In genomic region chrX:53039651-53040050, GRCm38 (mm10) we compare ENCODE assay signal across 20 mouse cellular contexts. TPM values are rescaled to one million over a fixed set of nuclear protein-coding genes. Genes with fewer than 3 reads are reported as not detected.
DNase-seq lines count a peak whose midpoint lies in the region; ATAC-seq and TF ChIP-seq lines count a peak whose summit lies in the region.
"Had no signal": no experiment of that assay in that cellular context is flagged by ENCODE, and none has a peak within 500 bp of the region (broad histone marks: within the 10 kb centered on the region; RNA-seq: fewer than 3 reads in every experiment).

No protein-coding gene starts in this region.

- no peak overlapping the region for H3K4me2 ChIP-seq in kidney, postnatal 0 days (ENCODE audit: low read length)
- H3K4me2 ChIP-seq in limb, embryonic 11.5 days (ENCODE audit: low read depth, severe bottlenecking), result no peak overlapping the region
- H3K4me2 ChIP-seq: heart, embryonic 15.5 days; liver, embryonic 12.5 days; lung, embryonic 15.5 days; midbrain, embryonic 12.5 days had no signal

- H3K27me3 ChIP-seq in heart, embryonic 10.5 days (ENCODE audit: insufficient read depth, poor library complexity, severe bottlenecking), result no peaks in the 10 kb centered on the region
- no peaks in the 10 kb centered on the region for H3K27me3 ChIP-seq in kidney, postnatal 0 days (ENCODE audit: insufficient read depth, low read length)
- no peaks in the 10 kb centered on the region for H3K27me3 ChIP-seq in embryonic facial prominence, embryonic 10.5 days (replicated peaks; ENCODE audit: low read depth, poor library complexity, severe bottlenecking)
- no peaks in the 10 kb centered on the region for H3K27me3 ChIP-seq in limb, embryonic 11.5 days (ENCODE audit: control insufficient read depth, insufficient read depth, low read length)
- H3K27me3 ChIP-seq: heart, embryonic 15.5 days; liver, embryonic 12.5 days; lung, embryonic 15.5 days; midbrain, embryonic 12.5 days had no signal

- H3K9ac ChIP-seq in kidney, postnatal 0 days (ENCODE audit: low read depth, low read length), result no peak overlapping the region
- no peak overlapping the region for H3K9ac ChIP-seq in limb, embryonic 11.5 days (ENCODE audit: low read length)
- H3K9ac ChIP-seq: forebrain, postnatal 0 days; heart, embryonic 15.5 days; liver, embryonic 12.5 days; lung, embryonic 15.5 days; midbrain, embryonic 12.5 days had no signal

- ATAC-seq in kidney, postnatal 0 days (replicated peaks; ENCODE audit: low FRiP score, low read depth), result peak; percentile 59; the same call in 1 of the 2 replicates
- ATAC-seq in limb, embryonic 11.5 days (ENCODE audit: insufficient number of reproducible peaks, low FRiP score, low TSS enrichment, low read depth), result no peak
- ATAC-seq: forebrain, postnatal 0 days; hindbrain, embryonic 16.5 days; intestine, postnatal 0 days; liver, embryonic 12.5 days had no signal

- H3K36me3 ChIP-seq in heart, embryonic 10.5 days, result no peaks in the 10 kb centered on the region
- no peaks in the 10 kb centered on the region for H3K36me3 ChIP-seq in kidney, postnatal 0 days (ENCODE audit: insufficient read depth, low read length)
- H3K36me3 ChIP-seq in embryonic facial prominence, embryonic 10.5 days (replicated peaks), result no peaks in the 10 kb centered on the region
- no peaks in the 10 kb centered on the region for H3K36me3 ChIP-seq in limb, embryonic 11.5 days (ENCODE audit: control insufficient read depth, insufficient read depth, low read length)
- H3K36me3 ChIP-seq: forebrain, embryonic 10.5 days; heart, embryonic 15.5 days; liver, embryonic 12.5 days; lung, embryonic 15.5 days; midbrain, embryonic 12.5 days had no signal

- no peak overlapping the region for H3K4me3 ChIP-seq in heart, embryonic 10.5 days
- H3K4me3 ChIP-seq in kidney, postnatal 0 days (replicated peaks; ENCODE audit: low read depth, low read length), result no peak overlapping the region
- no peak overlapping the region for H3K4me3 ChIP-seq in embryonic facial prominence, embryonic 10.5 days
- H3K4me3 ChIP-seq in limb, embryonic 11.5 days (ENCODE audit: low read depth, low read length), result no peak overlapping the region
- H3K4me3 ChIP-seq: forebrain, embryonic 10.5 days; gastrocnemius, adult 2 months; heart, embryonic 15.5 days; left cerebral cortex, adult 2 months; liver, embryonic 12.5 days; lung, embryonic 15.5 days; midbrain, embryonic 12.5 days had no signal

- 0 out of 2 replicates have a peak overlapping the region, but pooled peaks have one; percentile 25 for H3K27ac ChIP-seq in heart, embryonic 10.5 days
- peak overlapping the region; percentile 57 for H3K27ac ChIP-seq in kidney, postnatal 0 days
- H3K27ac ChIP-seq in embryonic facial prominence, embryonic 10.5 days (replicated peaks), result peak overlapping the region; percentile 35; the same call in 1 of the 2 replicates
- H3K27ac ChIP-seq in limb, embryonic 11.5 days (replicated peaks; ENCODE audit: low read depth, low read length), result peak overlapping the region; percentile 51; the same call in 1 of the 2 replicates
- H3K27ac ChIP-seq: forebrain, embryonic 10.5 days; gastrocnemius, adult 2 months; heart, embryonic 15.5 days; left cerebral cortex, adult 2 months; liver, embryonic 12.5 days; lung, embryonic 15.5 days; midbrain, embryonic 12.5 days had no signal

- no peak for TF ChIP-seq CTCF in kidney, postnatal 0 days (IDR thresholded peaks at IDR 0.05; ENCODE audit: low read depth)

- 49% methylated on average over 5 of the region's 5 CpGs for WGBS in heart, embryonic 10.5 days
- 37% methylated on average over 5 of the region's 5 CpGs for WGBS in kidney, postnatal 0 days
- WGBS in embryonic facial prominence, embryonic 10.5 days, result 31% methylated on average over 5 of the region's 5 CpGs
- 35% methylated on average over 5 of the region's 5 CpGs for WGBS in limb, embryonic 11.5 days

- 0 out of 2 replicates have a peak, but pooled peaks cover 11% of the 10 kb centered on the region for H3K4me1 ChIP-seq in heart, embryonic 10.5 days
- H3K4me1 ChIP-seq in kidney, postnatal 0 days (replicated peaks; ENCODE audit: insufficient read depth, low read length), result no peaks in the 10 kb centered on the region
- H3K4me1 ChIP-seq in embryonic facial prominence, embryonic 10.5 days, result peaks cover 12% of the 10 kb centered on the region
- H3K4me1 ChIP-seq in limb, embryonic 11.5 days (ENCODE audit: control insufficient read depth, insufficient read depth, low read length), result no peaks in the 10 kb centered on the region
- H3K4me1 ChIP-seq: midbrain, embryonic 12.5 days had no signal

- H3K9me3 ChIP-seq in heart, embryonic 10.5 days, result no peaks in the 10 kb centered on the region
- no peaks in the 10 kb centered on the region for H3K9me3 ChIP-seq in kidney, postnatal 0 days (replicated peaks; ENCODE audit: low read length)
- H3K9me3 ChIP-seq in embryonic facial prominence, embryonic 10.5 days, result no peaks in the 10 kb centered on the region
- H3K9me3 ChIP-seq in limb, embryonic 11.5 days (ENCODE audit: control insufficient read depth, low read length), result no peaks in the 10 kb centered on the region
- H3K9me3 ChIP-seq: forebrain, embryonic 10.5 days; heart, embryonic 15.5 days; liver, embryonic 12.5 days; lung, embryonic 15.5 days; midbrain, embryonic 12.5 days had no signal

- DNase-seq in heart, embryonic 10.5 days (ENCODE audit: low spot score), result no peak
- DNase-seq in heart, adult 18-20 months, result no peak
- DNase-seq in kidney, postnatal 0 days (ENCODE audit: low spot score), result peak; percentile 85
- DNase-seq in kidney, adult 11 months, result no peak
- peak; percentile 38 for DNase-seq in embryonic facial prominence, embryonic 10.5 days (ENCODE audit: low spot score)
- no peak for DNase-seq in limb, embryonic 11.5 days (ENCODE audit: low spot score)
- no peak for DNase-seq in spleen, postnatal 14 days (ENCODE audit: low spot score in 2 of 2)
- DNase-seq: cerebellum, adult 2 months; forebrain, postnatal 0 days; gastrocnemius, adult 2 months; left cerebral cortex, postnatal 4 days; thymus, postnatal 25 days had no signal

RNA-seq across cellular contexts. Expression of gene Hprt, which starts 51.7 kb away (rescaled TPM):
- polyA plus RNA-seq in heart, embryonic 10.5 days (2016; fragmentation: Nextera tagmentation; extraction: Ambion mirVana), result 172 and 199 TPM in 2 replicates
- 10 to 100 TPM; 50.8 to 69.5 TPM for total RNA-seq in heart, adult 18-20 months (2021)
- 196 and 204 TPM in 2 replicates for polyA plus RNA-seq in kidney, postnatal 0 days (2015; fragmentation: Nextera tagmentation; extraction: Ambion mirVana)
- 96.5 and 104 TPM in 2 replicates for polyA plus RNA-seq in embryonic facial prominence, embryonic 10.5 days (2016; fragmentation: Nextera tagmentation; extraction: Ambion mirVana)
- polyA plus RNA-seq in limb, embryonic 11.5 days (2014; fragmentation: Nextera tagmentation; extraction: Ambion mirVana), result 82.2 and 87.1 TPM in 2 replicates

Comparison
In these comparisons a context has a peak if more than half of its experiments do, and no peak if none do; other contexts are left out.
1. DNase-seq: peak in kidney, postnatal 0 days (single experiment) and embryonic facial prominence, embryonic 10.5 days (single experiment); none in heart, embryonic 10.5 days (single experiment), heart, adult 18-20 months (0 of 2), kidney, adult 11 months (single experiment), limb, embryonic 11.5 days (single experiment) and spleen, postnatal 14 days (0 of 2).
2. Peak in every context shown above with its lines, with median percentiles within 50 percentile points of each other: H3K27ac ChIP-seq.